Mouse (Mus musculus) gastrocnemius, postnatal 36 days (tissue): ENCODE measurements around the gene Atm. TPM values are rescaled to one million over a fixed set of nuclear protein-coding genes. Genes with fewer than 3 reads are reported as not detected.

Experiments used
- DNase-seq, 2 experiments: peaks; one replicate each; pipeline ENCODE4 v3.0.0; 2022
- intact Hi-C: fragments of 180-260 bp; cut with DNase I; formaldehyde crosslinking; loops from one replicate; pipeline ENCODE4 v1.15.1; 2025
- long read RNA-seq, 2 experiments: library from polyadenylated mRNA; stranded (forward); transcript quantifications; one replicate each; pipeline ENCODE4 v2.0.0; 2021
- total RNA-seq, 2 experiments: library from RNA; stranded (reverse); gene quantifications; 2 replicates each; pipeline ENCODE4 v1.2.3; 2021

Gene Atm
- total RNA-seq: 1 to 10 TPM; 6.2 to 8.0 TPM
- long read RNA-seq, experiment 1: 0 reads
- long read RNA-seq, experiment 2, partial matches to known transcripts: 1 of 1 reads
- long read RNA-seq, experiment 2, other reads (novel, unspliced or antisense): 0 of 1 reads

GRCm38 (mm10) chr9:53536558-53537320 is at the start of gene Atm, which contains the start of gene Npat:
Gene Atm, minus strand, starts transcription at chr9:53536740.
Gene Npat, plus strand, starts transcription at chr9:53537047.
- intact Hi-C loops: no loop called here
- DNase-seq: peak; percentile 98 to 99

GRCm38 (mm10) chr9:53581870-53582269 is 45.3 kb upstream of the Atm start:
- intact Hi-C loops: no loop called here
- no peak for DNase-seq

- intact Hi-C loops: no loop called here
- no peak for DNase-seq
These were observed 39.2 kb upstream of the Atm start for GRCm38 (mm10) chr9:53575721-53576120.

GRCm38 (mm10) chr9:53572516-53573307 is 36.2 kb upstream of the Atm start:
- intact Hi-C loops: no loop called here

GRCm38 (mm10) chr9:53570662-53571061 is 34.1 kb upstream of the Atm start:
- DNase-seq: no peak
- intact Hi-C loops: no loop called here

More at GRCm38 (mm10) chr9:53572516-53573307, 36.2 kb upstream of the Atm start:
- no peak for DNase-seq

GRCm38 (mm10) chr9:53537336-53537965 is 911 bp upstream of the Atm start:
- intact Hi-C loops: no loop called here
- DNase-seq: no peak

GRCm38 (mm10) chr9:53535416-53536320 is 872 bp downstream of the Atm start:
- intact Hi-C loops: no loop called here
- no peak for DNase-seq

- no peak for DNase-seq
- intact Hi-C loops: no loop called here
These were observed 19.0 kb downstream of the Atm start for GRCm38 (mm10) chr9:53517373-53518009.

GRCm38 (mm10) chr9:53514091-53514490 is 22.4 kb downstream of the Atm start:
- no peak for DNase-seq
- intact Hi-C loops: no loop called here

GRCm38 (mm10) chr9:53508053-53508452 is 28.5 kb downstream of the Atm start:
- DNase-seq: no peak
- intact Hi-C loops: no loop called here

- intact Hi-C loops: no loop called here
- no peak for DNase-seq
These were observed 50.7 kb downstream of the Atm start for GRCm38 (mm10) chr9:53485886-53486285.

GRCm38 (mm10) chr9:53472806-53473518 is 63.6 kb downstream of the Atm start:
- intact Hi-C loops: no loop called here
- no peak for DNase-seq

GRCm38 (mm10) chr9:53452038-53452437 is 84.5 kb downstream of the Atm start:
- intact Hi-C loops: no loop called here
- DNase-seq: no peak

- DNase-seq: no peak
- intact Hi-C loops: no loop called here
These were observed 85.9 kb downstream of the Atm start for GRCm38 (mm10) chr9:53450609-53451008.

GRCm38 (mm10) chr9:53435830-53436570 is 100.5 kb downstream of the Atm start:
- intact Hi-C loops: no loop called here
- no peak for DNase-seq

- intact Hi-C loops: no loop called here
- DNase-seq: no peak
These were observed 108.9 kb downstream of the Atm start for GRCm38 (mm10) chr9:53427638-53428037.

- intact Hi-C loops: no loop called here
- DNase-seq: no peak
These were observed 109.8 kb downstream of the Atm start for GRCm38 (mm10) chr9:53426726-53427125.
